Mouse (Mus musculus) kidney, adult 9 months (tissue): Measurements from ENCODE around the gene Gpc2.

ENCODE experiments used
- DNase-seq: peaks from one replicate; pipeline ENCODE4 v3.0.0; 2022

The Gpc2 gene

GRCm38 (mm10) chr5:138279585-138280424 lies at the start of gene Gpc2, which contains the start of the genes Gm43720 and Stag3:
TSS of gene Gpc2 (minus strand) at chr5:138280005.
TSS of gene Gm43720 (minus strand) at chr5:138279958.
TSS of gene Stag3 (plus strand) at chr5:138280240.
- peak; percentile 75 for DNase-seq

DNA sequence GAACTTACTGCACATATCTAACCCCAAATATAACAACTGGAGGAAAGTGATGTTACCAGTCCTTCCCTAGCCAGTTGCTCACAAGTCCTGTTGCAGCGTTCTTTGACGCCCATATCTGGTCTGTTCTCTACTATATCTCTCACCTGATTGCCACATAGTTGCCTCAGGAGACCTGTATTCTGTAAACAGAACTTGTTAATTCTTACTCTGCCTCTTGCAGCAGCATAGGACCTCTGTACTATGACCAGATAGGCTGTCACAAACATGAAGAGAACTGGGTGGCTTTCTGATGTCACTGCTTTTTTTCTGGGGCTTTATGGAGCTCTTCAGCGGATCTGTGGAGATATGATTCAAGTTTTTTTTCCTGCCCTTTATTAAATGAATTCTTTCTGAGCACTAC lies 33.0 kb upstream of the Gpc2 start:
- no peak for DNase-seq

DNA sequence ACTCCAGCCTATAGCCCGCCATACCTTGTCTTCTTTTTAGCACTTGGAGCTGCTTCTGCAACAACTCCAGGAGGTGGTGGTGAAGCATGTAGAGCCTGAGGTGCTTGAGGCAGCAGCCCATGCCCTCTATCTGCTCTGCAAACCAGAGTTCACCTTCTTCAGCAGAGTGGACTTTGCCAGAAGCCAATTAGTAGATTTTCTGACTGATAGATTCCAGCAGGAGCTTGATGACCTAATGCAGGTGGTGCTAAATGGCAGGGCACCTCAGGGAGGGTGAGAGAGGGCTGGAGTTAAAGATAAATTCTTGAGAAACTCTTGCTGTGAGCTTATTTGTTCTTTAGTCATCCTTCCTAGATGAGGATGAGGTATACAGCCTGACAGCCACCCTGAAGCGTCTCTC lies 19.8 kb upstream of the Gpc2 start:
- no peak for DNase-seq

DNA sequence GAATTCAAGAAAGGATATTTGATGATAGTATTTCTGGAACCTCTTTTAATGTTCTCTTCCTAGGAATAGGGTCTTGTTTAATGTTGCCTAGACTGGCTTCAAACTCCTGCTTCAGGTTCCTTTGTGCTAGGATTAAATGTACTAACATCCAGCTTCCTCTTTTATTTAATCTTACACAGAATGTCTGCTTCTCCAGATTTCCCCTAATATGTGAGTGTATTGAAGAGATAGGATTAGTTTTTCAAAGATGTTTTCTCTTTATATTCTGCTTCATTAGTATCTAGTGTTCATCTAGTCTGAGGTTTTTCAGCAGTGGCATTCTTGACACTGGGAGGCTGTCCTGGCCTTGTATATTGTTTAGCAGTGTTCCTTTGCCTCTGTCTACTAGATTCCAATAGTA lies 14.4 kb upstream of the Gpc2 start:
- DNase-seq: no peak

DNA sequence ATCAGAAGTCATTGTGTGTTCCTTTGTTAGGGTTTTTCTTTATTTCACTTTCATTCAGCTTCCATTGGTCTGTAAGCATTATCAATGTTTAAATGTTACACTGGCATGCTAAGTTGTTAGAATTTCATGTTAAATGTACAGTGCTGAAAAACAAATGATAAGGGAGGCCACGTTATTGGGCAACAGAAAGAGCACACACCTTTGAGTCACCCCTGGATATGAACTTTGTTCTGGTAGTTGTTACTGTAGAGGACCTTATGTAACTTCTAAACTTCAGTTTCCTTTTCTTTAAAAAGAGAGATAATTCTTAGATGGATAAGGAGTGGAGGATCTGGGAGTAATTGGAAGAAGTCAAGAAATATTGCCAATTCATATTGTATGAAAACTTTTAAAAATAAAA lies 11.8 kb upstream of the Gpc2 start:
- DNase-seq: no peak

- no peak for DNase-seq
Observed at GRCm38 (mm10) chr5:138287861-138288260, 8.1 kb upstream of the Gpc2 start.

- DNase-seq: no peak
Observed at GRCm38 (mm10) chr5:138283540-138283939, 3.7 kb upstream of the Gpc2 start.

GRCm38 (mm10) chr5:138281798-138282197 lies 2.0 kb upstream of the Gpc2 start:
- DNase-seq: no peak

- no peak for DNase-seq
Observed at GRCm38 (mm10) chr5:138280829-138281228, 1.0 kb upstream of the Gpc2 start.

GRCm38 (mm10) chr5:138280425-138280768 lies 592 bp upstream of the Gpc2 start:
- no peak for DNase-seq

DNA sequence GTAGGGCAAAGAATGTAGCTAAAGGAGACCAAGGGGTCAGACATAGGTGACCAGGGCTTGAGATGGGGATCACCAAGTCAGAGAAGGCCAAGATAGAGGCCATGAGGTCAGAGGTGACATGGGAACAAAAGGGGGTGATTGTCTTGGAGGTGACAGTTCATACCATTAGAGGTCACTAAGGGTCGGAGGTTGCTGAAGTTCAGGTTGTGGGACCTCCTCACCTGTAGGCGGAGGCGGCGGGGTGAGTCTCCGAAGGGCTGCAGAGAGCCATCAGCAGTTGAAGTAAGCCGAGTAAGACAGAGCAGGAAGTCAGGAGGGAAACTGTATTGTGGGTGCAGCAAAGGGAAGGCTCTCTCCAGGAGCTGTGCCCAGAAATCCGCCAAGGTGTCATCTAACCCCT lies 1.8 kb downstream of the Gpc2 start:
- DNase-seq: no peak

DNA sequence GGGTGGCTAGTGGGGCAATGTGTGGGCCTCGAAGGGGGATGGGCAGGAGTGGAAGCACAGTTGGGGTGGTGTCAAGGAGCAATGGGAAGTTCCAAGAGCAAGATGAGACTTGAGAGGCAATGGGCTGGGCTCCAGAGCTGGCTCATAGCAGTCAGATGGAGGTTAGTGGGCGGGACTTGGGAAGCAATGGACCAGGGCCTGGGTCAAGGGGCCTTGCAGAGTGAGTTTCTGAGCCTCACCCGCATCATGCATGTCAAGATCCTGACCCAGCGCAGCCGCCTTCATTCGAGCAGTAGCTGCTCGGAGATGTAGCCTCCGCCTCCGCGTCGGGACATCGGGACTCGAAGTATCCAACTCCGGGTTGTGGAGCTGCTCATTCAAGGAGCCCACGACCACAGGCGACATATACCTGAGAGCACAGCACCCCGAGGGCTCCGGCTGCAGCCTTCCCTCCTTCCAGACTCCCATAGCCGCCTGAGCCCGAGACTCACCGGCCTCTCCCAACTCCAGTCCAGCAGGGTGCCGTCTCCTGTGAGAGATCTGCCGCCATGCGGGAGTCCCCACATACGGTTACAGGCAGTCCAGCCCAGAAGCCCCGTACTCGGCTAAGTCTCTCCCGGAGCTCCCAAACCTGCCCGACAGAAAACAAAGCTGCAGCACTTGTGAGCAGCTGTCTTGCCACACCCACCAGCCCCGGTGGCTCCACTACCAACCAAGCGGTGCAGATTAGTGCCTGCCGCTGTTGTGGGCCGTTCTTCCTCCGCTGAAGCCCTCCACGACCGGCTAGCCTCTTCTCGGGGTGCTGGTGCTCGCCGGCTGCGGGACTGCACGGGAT lies 4.4 kb downstream of the Gpc2 start:
- DNase-seq: peak; percentile 43

DNA sequence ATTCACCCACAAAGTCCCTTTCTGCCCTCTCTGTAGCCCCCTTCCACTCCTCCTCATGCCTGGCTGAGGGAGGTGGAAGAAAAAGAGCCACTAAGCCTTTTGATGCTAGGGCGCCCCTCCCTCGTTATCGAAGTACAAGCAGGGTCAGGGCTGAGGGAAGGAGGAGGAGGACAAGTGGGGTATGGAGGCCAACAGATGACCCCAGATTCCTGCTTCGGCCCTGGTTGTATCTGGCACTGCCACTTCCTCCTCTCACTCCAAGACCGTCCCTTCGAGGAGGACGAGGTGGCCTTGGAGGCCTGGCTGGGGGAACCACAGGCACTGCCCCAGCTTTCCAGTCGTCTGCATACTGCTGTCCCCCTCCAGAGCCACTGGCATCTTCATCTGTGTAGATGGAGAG lies 5.6 kb downstream of the Gpc2 start:
- no peak for DNase-seq

DNA sequence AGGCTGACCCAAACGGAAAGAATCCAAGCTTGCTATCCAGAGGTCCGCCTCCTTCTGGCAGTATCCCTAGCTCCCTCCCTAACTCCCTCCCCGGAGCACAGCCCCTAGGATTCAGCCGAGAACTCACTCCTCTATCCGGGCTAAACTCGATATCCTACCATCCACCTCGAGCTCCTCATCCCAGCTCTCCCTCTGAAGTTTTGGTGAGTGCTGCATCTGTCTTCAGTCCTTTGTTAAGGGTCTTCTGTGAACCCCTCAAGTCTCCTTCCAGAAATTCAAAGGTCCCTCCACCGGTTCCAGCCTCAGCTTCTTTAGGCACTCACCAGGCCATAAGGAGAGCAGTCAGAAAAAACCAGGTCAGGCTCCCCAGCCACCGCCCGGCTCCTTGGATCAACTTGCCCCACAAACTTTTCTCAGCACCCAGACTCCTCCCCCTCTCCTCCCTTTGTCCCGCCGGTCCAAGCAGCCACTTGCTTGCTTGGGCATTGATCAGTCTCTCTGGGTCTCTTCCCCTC lies 7.3 kb downstream of the Gpc2 start, which contains the start of gene Gal3st4:
Gene Gal3st4 (minus strand): TSS at position 432 of the 515 bp plus-strand sequence.
- DNase-seq: no peak

- no peak for DNase-seq
Observed at GRCm38 (mm10) chr5:138271232-138271631, 8.6 kb downstream of the Gpc2 start.

DNA sequence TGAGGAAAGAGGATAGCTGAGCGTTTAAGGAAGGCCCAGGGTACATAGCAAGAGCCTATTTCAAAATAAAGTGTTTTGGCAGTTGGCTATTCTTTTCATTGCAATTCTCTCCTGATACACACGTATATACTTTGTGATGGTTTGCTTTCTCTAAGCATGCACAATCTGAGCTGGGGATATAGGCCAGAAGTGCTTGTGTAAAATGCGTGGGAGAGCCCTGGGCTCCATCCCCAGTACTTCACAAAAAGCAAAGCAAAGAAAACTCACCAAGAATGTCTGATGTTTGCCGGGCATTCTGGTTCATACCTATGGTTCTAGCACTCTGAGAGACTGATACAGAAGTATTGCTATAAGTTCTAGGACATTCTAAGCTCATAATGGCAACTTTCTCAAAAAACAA lies 10.8 kb downstream of the Gpc2 start:
- DNase-seq: no peak

DNA sequence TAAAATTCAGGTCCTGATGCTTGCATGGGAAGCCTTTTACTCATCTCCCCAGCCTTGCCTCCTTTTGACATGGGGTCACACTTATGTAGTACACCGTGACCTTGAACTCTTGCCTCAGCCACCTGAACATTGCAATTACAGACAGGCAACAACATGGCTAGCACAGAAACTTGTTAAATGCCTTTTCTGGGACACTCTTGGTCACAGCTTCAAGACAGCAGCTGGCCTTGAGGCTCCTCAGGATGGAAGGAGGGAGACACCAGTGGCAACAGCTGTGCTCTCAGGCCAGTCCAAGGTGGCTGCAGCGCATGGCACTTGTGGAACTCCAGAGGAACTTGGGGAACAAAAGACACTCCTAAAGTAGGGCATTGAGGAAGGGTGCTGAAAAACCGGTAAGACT lies 12.7 kb downstream of the Gpc2 start:
- no peak for DNase-seq

DNA sequence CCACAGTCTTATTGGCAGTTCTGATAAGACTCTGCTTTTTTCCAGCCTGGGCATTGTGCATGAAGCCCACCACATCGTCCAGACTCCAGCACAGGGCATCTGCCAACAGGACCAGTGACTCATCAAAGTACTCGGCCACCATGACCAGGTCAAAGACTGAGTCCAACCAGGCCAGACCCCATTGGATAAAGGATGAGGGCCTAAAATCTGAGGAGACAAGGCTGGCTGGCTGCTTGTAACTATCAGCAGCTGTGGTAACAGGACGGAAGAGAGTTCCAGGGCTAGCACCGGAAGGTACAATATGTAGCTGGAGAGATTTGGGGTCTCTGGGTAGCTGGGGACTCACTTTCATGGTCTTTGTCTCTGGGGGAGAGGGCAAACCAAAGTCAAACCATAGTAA lies 14.1 kb downstream of the Gpc2 start:
- no peak for DNase-seq

DNA sequence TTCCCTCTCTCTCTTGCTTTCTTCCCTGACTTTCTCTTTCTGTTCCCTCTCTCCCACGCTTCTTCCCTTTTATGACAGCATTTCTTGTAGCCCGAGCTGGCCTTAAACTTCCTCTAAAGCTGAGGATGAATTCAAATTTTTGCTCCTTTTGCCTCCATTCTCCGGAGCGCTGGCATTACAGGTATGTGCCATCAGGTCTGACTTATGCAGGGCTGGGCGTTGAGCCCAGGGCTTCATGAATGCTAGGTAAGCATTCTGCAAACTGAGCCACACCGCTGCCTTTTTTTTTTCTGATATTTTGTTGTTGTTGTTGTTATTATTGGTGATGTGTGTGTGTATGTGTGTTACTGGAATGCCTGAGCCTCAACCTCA lies 15.6 kb downstream of the Gpc2 start:
- DNase-seq: no peak

GRCm38 (mm10) chr5:138263260-138264206 lies 16.3 kb downstream of the Gpc2 start, which contains the start of gene BC037034:
TSS of gene BC037034 (minus strand) at chr5:138264033.
- peak; percentile 93 for DNase-seq

DNA sequence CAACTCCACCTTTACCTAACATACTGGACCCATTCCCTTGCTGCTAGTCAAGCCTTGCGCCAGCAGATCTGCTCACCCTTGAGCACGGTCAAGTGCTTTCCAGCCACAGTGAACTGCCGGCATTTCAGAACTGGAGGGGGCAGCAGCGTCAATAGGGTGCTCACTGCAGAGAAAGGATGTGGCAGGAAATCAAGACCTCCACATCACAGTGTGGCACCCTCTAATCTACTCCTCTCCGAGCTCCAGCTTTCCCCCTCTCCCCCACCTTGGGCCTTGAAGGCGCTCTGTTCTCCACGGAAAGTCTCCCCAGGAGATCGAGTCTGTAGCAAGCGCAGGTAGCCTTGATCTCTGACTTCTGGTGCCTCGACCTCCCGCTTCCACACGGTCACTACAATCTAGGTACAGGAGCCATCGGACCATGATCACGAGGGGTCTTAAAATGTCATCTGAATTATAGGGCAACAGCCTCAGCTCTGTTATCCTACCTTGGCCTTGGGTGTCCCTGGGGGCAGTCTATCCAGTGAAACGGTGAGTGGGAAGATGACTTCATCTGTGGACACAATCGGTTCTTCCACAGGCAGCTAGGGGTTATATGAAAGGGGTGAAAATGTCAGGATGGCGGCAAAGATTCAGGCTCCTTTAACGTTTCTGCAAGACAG lies 17.1 kb downstream of the Gpc2 start:
- DNase-seq: no peak

DNA sequence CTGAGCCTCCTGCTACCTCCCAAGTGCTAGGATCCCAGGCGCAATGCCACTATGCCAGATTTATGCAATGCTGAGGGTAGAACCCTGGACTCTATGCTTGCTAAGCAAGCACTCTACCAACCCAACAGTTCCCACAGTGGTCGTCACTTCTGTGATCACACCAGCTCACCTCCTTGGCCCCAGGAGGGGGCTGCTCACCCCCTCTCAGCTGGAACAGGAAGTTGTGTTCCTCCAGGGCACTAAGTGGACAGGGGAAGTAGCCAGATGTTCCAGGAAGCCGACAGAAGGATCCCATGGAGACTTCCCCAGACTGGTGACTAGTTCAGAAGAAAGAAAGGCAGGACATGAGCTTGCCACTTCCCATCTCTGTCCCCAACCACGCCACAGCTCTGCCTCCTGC lies 17.8 kb downstream of the Gpc2 start:
- no peak for DNase-seq
